Mouse (Mus musculus) limb, embryonic 11.5 days (tissue): ENCODE data around the gene Rbbp8nl. TPM values are rescaled to one million over a fixed set of nuclear protein-coding genes. Genes with fewer than 3 reads are reported as not detected.

ENCODE experiments used
- ATAC-seq: fragments of 200-750 bp; cut with Nextera tagmentation; 2 replicates; pipeline ENCODE4 v1.8.0; 2017; ENCODE audit warnings: low read depth; ENCODE audit not compliant: insufficient number of reproducible peaks, low FRiP score, low TSS enrichment
- DNase-seq: peaks from one replicate; pipeline ENCODE4 v3.0.0-alpha.2; 2015; ENCODE audit warnings: low spot score
- H3K27ac ChIP-seq: fragments of 300-500 bp; sonication (generic); replicated peaks from 2 replicates; pipeline ENCODE4 v1.5.1; 2014; ENCODE audit warnings: low read depth, mild to moderate bottlenecking, low read length
- H3K27me3 ChIP-seq: fragments of 300-500 bp; sonication (generic); 2 replicates; pipeline ENCODE4 v1.6.1; 2014; ENCODE audit warnings: mild to moderate bottlenecking, low read length, mixed read lengths; ENCODE audit not compliant: control insufficient read depth, insufficient read depth
- H3K36me3 ChIP-seq: fragments of 300-500 bp; sonication (generic); 2 replicates; pipeline ENCODE4 v1.6.1; 2014; ENCODE audit warnings: mild to moderate bottlenecking, low read length, moderate library complexity, mixed read lengths; ENCODE audit not compliant: control insufficient read depth, insufficient read depth
- H3K4me1 ChIP-seq: fragments of 300-500 bp; sonication (generic); 2 replicates; pipeline ENCODE4 v1.6.1; 2014; ENCODE audit warnings: low read length, mixed read lengths; ENCODE audit not compliant: control insufficient read depth, insufficient read depth
- H3K4me2 ChIP-seq: fragments of 300-500 bp; sonication (generic); 2 replicates; pipeline ENCODE4 v1.6.1; 2014; ENCODE audit warnings: low read depth, mild to moderate bottlenecking, moderate library complexity; ENCODE audit not compliant: severe bottlenecking
- H3K4me3 ChIP-seq: fragments of 300-500 bp; sonication (generic); 2 replicates; pipeline ENCODE4 v1.5.1; 2014; ENCODE audit warnings: low read depth, low read length
- H3K9ac ChIP-seq: fragments of 300-500 bp; sonication (generic); 2 replicates; pipeline ENCODE4 v1.6.1; 2014; ENCODE audit warnings: mild to moderate bottlenecking, low read length
- H3K9me3 ChIP-seq: fragments of 300-500 bp; sonication (generic); 2 replicates; pipeline ENCODE4 v1.6.1; 2016; ENCODE audit warnings: low read length; ENCODE audit not compliant: control insufficient read depth
- WGBS: fragments of 180-500 bp; shearing (Covaris S2); extraction: QIAGEN DNeasy Blood & Tissue Kit; methylation state at CpG from one replicate; pipeline ENCODE4 v1.1.7; 2014; 5-methylcytosine and 5-hydroxymethylcytosine counted together
- polyA plus RNA-seq: library from polyadenylated mRNA; unstranded; fragments of >200 nt; fragmentation: Nextera tagmentation; extraction: Ambion mirVana; gene quantifications from 2 replicates; pipeline ENCODE4 v1.2.1, GENCODE M21; 2014

Gene Rbbp8nl
- polyA plus RNA-seq: 0.40 and 0.75 TPM in 2 replicates

DNA sequence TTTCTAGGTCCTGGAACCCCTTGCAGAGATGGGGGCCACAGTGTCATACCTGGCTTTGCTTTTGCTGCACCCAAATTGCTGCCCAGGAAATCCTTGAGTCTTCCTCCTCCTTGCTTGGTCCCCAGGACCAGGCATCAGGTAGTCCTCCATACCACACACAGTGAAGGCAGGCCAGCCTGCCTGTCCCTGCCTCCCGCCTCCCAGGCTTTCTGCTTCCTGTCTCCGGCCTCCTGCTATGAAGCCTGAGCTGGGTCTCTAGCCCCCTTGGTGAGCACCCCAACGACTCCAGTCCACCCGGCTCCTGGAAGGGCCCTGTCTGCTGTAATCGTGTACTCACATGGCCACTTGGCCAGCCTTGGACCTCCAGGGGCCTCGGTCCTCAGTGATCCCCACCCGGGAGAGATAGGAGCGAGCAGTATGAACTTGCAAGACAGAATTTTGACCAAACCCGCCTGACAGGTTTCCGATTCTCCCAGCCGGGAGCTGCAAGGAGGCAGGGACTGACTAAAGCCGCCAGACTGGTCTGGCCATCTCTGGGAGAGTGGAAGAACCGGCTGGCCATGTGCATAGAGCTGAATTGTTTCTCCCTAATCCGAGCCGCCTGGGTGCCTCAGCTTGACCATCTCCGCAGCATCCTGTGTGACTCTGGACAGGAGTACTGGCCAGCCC lies at the start of gene Rbbp8nl:
Gene Rbbp8nl (minus strand): TSS at position 440 of the 669 bp plus-strand sequence.
- Histone ChIP-seq H3K27me3 (no peaks in the 10 kb centered on the region), H3K4me2 (no peak within 1 kb of the TSS), H3K36me3 (no peaks in the 10 kb centered on the region), H3K9me3 (no peaks in the 10 kb centered on the region), H3K4me3 (no peak within 1 kb of the TSS), H3K4me1 (0 out of 2 replicates have a peak, but pooled peaks cover 4% of the 10 kb centered on the region), H3K9ac (no peak within 1 kb of the TSS; the same call in 1 of the 2 replicates), H3K27ac (no peak within 1 kb of the TSS)
- no peak for ATAC-seq
- DNase-seq: peak; percentile 54
- WGBS: 45% methylated on average over 16 of the region's 16 CpGs

DNA sequence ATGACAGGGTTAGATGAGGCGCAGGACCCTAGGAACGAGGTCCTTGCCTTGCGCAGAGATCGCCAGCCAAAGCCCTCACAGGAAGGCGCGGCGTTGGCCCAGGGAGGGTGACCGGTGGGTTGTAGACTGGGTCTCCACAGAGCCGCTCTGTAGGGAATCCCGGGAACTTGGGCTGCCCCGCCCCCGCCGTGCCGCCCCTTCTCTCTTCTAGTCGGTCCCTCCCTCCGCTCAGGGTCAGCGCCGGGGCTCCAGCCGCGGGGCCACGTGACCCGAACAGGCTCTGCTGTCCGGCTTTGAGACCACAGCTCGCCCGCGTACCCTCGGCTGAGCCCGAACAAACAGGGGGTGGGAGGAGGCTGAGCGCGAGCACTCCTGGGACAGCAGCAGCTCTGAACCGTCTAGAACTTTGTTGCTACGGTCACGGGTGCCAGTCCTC lies 44.9 kb upstream of the Rbbp8nl start, which contains the start of gene Gata5:
Gene Gata5 (minus strand): TSS at position 149 of the 436 bp plus-strand sequence.
- H3K9me3 ChIP-seq: no peaks in the 10 kb centered on the region
- DNase-seq: peak; percentile 75
- H3K27ac ChIP-seq: no peak within 1 kb of the TSS
- H3K4me2 ChIP-seq: peak within 1 kb of the TSS; percentile 60
- no peaks in the 10 kb centered on the region for H3K36me3 ChIP-seq
- H3K27me3 ChIP-seq: peaks cover 31% of the 10 kb centered on the region
- H3K9ac ChIP-seq: 0 out of 2 replicates have a peak within 1 kb of the TSS, but pooled peaks have one; percentile 27
- peak within 1 kb of the TSS; percentile 35 for H3K4me3 ChIP-seq
- ATAC-seq: peak; percentile 70
- peaks cover 6% of the 10 kb centered on the region for H3K4me1 ChIP-seq
- WGBS: 1% methylated on average over 26 of the region's 33 CpGs

DNA sequence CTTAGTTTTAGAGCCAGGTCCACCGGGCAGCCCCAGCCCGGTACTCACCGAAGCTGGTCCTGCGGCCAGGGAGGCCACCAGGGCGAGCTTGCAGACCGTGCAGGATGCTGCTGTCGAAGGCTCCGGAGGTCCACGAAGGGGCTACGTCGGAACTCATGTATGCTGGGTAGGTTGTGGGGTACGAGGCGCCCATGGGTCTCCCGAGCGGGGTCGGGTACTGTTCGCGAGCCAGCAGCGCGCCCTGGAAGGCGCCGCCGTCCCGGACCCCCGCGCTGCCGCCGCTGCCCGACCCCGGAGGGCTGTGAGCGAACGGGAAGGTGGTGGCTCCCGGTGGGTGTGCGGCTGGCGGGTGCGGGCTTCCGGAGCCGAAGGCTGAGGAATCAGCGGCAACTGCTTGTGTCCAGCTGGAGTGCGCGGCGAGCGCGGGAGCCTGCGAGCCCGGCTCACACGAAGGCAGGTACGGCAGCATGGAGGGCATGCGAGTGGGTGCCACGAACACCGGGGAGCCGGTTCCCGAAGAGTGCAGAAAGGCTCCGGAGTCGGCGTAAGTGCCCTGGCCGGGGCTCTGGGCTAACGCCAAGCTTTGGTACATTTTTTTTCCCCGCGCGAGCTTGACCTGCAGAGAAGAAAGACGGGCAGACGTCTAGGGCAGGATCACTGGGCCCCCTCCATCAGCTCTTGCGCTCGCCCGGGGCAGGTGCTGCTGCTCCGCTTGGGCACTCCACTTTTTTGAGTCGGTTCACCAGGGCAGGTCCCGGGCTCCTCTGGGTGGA lies 44.3 kb upstream of the Rbbp8nl start:
- H3K4me1 ChIP-seq: peaks cover 6% of the 10 kb centered on the region
- no peaks in the 10 kb centered on the region for H3K9me3 ChIP-seq
- DNase-seq (peak; percentile 61), ATAC-seq (no peak)
- WGBS: under 1% methylated on average over 69 of the region's 69 CpGs
- no peaks in the 10 kb centered on the region for H3K36me3 ChIP-seq
- peak overlapping the region; percentile 35 for H3K4me3 ChIP-seq
- 0 out of 2 replicates have a peak overlapping the region, but pooled peaks have one; percentile 27 for H3K9ac ChIP-seq
- H3K4me2 ChIP-seq: peak overlapping the region; percentile 60
- H3K27me3 ChIP-seq: peaks cover 31% of the 10 kb centered on the region
- H3K27ac ChIP-seq: no peak overlapping the region

DNA sequence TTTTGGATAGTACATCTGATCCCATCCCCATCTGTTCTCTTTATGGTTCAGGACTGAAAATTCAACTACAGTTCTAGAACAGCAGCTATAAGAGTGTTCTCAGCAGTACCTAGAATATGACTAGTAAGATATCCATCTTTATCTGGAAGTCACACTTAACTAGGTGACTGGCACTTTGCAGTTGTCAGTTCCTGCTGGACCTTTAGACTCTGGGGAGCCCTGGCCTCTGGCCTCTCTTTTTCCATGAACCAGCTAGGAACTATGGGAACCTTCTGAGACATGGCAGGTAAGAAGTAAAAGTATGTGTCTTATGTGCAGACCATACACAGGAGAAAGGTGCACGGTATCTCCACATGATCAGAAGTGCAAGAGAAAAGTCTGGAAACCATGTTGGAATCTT lies 39.8 kb upstream of the Rbbp8nl start:
- ATAC-seq (no peak), DNase-seq (no peak)
- peaks cover 16% of the 10 kb centered on the region for H3K27me3 ChIP-seq
- H3K27ac ChIP-seq: no peak overlapping the region
- 89% methylated on average over 1 of the region's 1 CpGs for WGBS
- no peaks in the 10 kb centered on the region for H3K9me3 ChIP-seq
- no peak overlapping the region for H3K4me2 ChIP-seq
- H3K4me3 ChIP-seq: no peak overlapping the region
- H3K36me3 ChIP-seq: no peaks in the 10 kb centered on the region
- no peak overlapping the region for H3K9ac ChIP-seq
- H3K4me1 ChIP-seq: peaks cover 3% of the 10 kb centered on the region

- no peak overlapping the region for H3K4me3 ChIP-seq
- H3K27me3 ChIP-seq: no peaks in the 10 kb centered on the region
- H3K9ac ChIP-seq: no peak overlapping the region; the same call in 1 of the 2 replicates
- peaks cover 8% of the 10 kb centered on the region for H3K4me1 ChIP-seq
- no peaks in the 10 kb centered on the region for H3K36me3 ChIP-seq
- no peak overlapping the region for H3K4me2 ChIP-seq
- WGBS: 16% methylated on average over 14 of the region's 14 CpGs
- DNase-seq (peak; percentile 25), ATAC-seq (0 out of 2 replicates have a peak, but pooled peaks have one; percentile 62)
- H3K9me3 ChIP-seq: no peaks in the 10 kb centered on the region
- H3K27ac ChIP-seq: no peak overlapping the region
Measured at GRCm38 (mm10) chr2:180322674-180323355, 33.1 kb upstream of the Rbbp8nl start.

GRCm38 (mm10) chr2:180320216-180320615 lies 30.5 kb upstream of the Rbbp8nl start:
- Histone ChIP-seq H3K4me2 (no peak overlapping the region), H3K36me3 (no peaks in the 10 kb centered on the region), H3K9me3 (no peaks in the 10 kb centered on the region), H3K9ac (no peak overlapping the region), H3K27me3 (no peaks in the 10 kb centered on the region), H3K27ac (no peak overlapping the region), H3K4me1 (peaks cover 8% of the 10 kb centered on the region), H3K4me3 (no peak overlapping the region)
- 62% methylated on average over 4 of the region's 4 CpGs for WGBS
- DNase-seq (no peak), ATAC-seq (no peak)

- Histone ChIP-seq H3K4me1 (peaks cover 3% of the 10 kb centered on the region), H3K4me2 (no peak overlapping the region), H3K4me3 (no peak overlapping the region), H3K27me3 (no peaks in the 10 kb centered on the region), H3K27ac (no peak overlapping the region), H3K9me3 (no peaks in the 10 kb centered on the region), H3K36me3 (no peaks in the 10 kb centered on the region), H3K9ac (no peak overlapping the region)
- no peak for DNase-seq
- ATAC-seq: no peak
- WGBS: 91% methylated on average over 7 of the region's 7 CpGs
Measured at GRCm38 (mm10) chr2:180317591-180317990, 27.9 kb upstream of the Rbbp8nl start.

- no peaks in the 10 kb centered on the region for H3K4me1 ChIP-seq
- H3K36me3 ChIP-seq: no peaks in the 10 kb centered on the region
- no peak for ATAC-seq
- no peak overlapping the region for H3K27ac ChIP-seq
- H3K9me3 ChIP-seq: no peaks in the 10 kb centered on the region
- no peak overlapping the region for H3K9ac ChIP-seq
- WGBS: 85% methylated on average over 2 of the region's 2 CpGs
- no peak overlapping the region for H3K4me2 ChIP-seq
- no peak for DNase-seq
- no peaks in the 10 kb centered on the region for H3K27me3 ChIP-seq
- H3K4me3 ChIP-seq: no peak overlapping the region
Measured at GRCm38 (mm10) chr2:180314292-180314691, 24.6 kb upstream of the Rbbp8nl start.
